Mouse (Mus musculus): ENCODE data around the gene Tex37. TPM values are rescaled to one million over a fixed set of nuclear protein-coding genes. Genes with fewer than 3 reads are reported as not detected.
A peak's percentile ranks its signal among the peaks of the same experiment; 100 is the strongest.

Gene Tex37
- polyA plus RNA-seq, 2 experiments, result not detected

GRCm38 (mm10) chr6:70898166-70898565 is 20.6 kb downstream of the Tex37 start:
- TF ChIP-seq EP300 (IDR thresholded peaks at IDR 0.05; ENCODE audit: low read depth), result no peak
- Histone ChIP-seq H3K9me3 (ENCODE audit: control insufficient read depth, low read length) (no peaks in the 10 kb centered on the region), H3K9ac (replicated peaks) (no peak overlapping the region), H3K4me3 (ENCODE audit: insufficient read depth in 1 of 2, low read depth in 2 of 2, low read length in 2 of 2) (no peak overlapping the region), H3K27ac (no peak overlapping the region), H3K27me3 (ENCODE audit: control insufficient read depth, insufficient read depth, low read length) (no peaks in the 10 kb centered on the region), H3K4me1 (replicated peaks; ENCODE audit: control insufficient read depth in 2 of 2, insufficient read depth in 2 of 2, low read length in 1 of 2) (no peaks in the 10 kb centered on the region), H3K4me2 (ENCODE audit: low read depth) (no peak overlapping the region), H3K36me3 (replicated peaks; ENCODE audit: control insufficient read depth, insufficient read depth, low read depth) (peaks cover 8% of the 10 kb centered on the region)
- no peak for ATAC-seq (ENCODE audit: insufficient read depth)
- DNase-seq (ENCODE audit: low read depth in 3 of 3, low spot score in 3 of 3), result no peak
- 73% methylated on average over 6 of the region's 6 CpGs for WGBS (ENCODE audit: insufficient replicate concordance)

GRCm38 (mm10) chr6:70887993-70888392 is 30.7 kb downstream of the Tex37 start:
- no peaks in the 10 kb centered on the region for H3K4me1 ChIP-seq (replicated peaks; ENCODE audit: control insufficient read depth in 2 of 2, insufficient read depth in 2 of 2, low read length in 1 of 2)
- no peak overlapping the region for H3K4me3 ChIP-seq (ENCODE audit: insufficient read depth in 1 of 2, low read depth in 2 of 2, low read length in 2 of 2)
- no peak for TF ChIP-seq CTCF (IDR thresholded peaks at IDR 0.05; ENCODE audit: low read depth)
- TF ChIP-seq EP300 (IDR thresholded peaks at IDR 0.05; ENCODE audit: low read depth), result no peak
- peaks cover 30% of the 10 kb centered on the region for H3K36me3 ChIP-seq (replicated peaks; ENCODE audit: control insufficient read depth, insufficient read depth, low read depth)
- H3K4me2 ChIP-seq (ENCODE audit: low read depth), result no peak overlapping the region
- H3K9ac ChIP-seq (replicated peaks), result no peak overlapping the region
- H3K27me3 ChIP-seq (ENCODE audit: control insufficient read depth, insufficient read depth, low read length), result no peaks in the 10 kb centered on the region
- H3K27ac ChIP-seq, result no peak overlapping the region
- H3K9me3 ChIP-seq (ENCODE audit: control insufficient read depth, low read length), result no peaks in the 10 kb centered on the region
- ATAC-seq (ENCODE audit: insufficient read depth) (no peak), DNase-seq (ENCODE audit: low read depth in 3 of 3, low spot score in 3 of 3) (no peak)
- 86% methylated on average over 11 of the region's 11 CpGs for WGBS (ENCODE audit: insufficient replicate concordance)

DNA sequence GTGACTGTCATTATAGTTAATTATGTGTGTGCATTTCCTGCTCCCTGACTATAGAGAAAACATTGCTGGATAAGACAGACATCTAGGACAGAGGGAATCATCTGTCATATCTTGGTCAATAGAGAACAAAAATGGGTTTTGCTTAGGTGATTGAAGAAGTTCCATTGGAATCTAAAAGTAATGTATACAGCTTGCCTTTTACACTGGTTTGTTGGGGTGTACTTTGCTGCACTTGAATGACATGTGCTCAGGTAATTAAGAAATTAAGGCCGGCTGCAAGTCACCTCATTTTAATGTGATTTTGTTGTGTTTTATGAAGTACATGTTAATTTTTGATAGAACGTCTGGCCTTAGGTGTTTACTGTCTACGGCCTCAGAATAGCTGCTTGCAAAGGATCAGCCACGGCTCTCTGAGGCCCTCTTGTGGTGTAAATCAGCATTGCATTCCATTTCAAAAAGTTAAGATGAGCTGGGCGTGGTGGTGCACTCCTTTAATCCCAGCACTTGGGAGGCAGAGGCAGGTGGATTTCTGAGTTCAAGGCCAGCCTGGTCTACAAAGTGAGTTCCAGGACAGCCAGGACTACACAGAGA is 37.9 kb downstream of the Tex37 start:
- peaks cover 5% of the 10 kb centered on the region for H3K36me3 ChIP-seq (replicated peaks; ENCODE audit: control insufficient read depth, insufficient read depth, low read depth)
- no peak for TF ChIP-seq EP300 (IDR thresholded peaks at IDR 0.05; ENCODE audit: low read depth)
- TF ChIP-seq CTCF (IDR thresholded peaks at IDR 0.05; ENCODE audit: low read depth), result peak; percentile 92
- no peak; the same call in 1 of the 2 replicates for ATAC-seq (ENCODE audit: insufficient read depth)

GRCm38 (mm10) chr6:70875017-70875416 is 43.7 kb downstream of the Tex37 start:
- H3K27ac ChIP-seq, result no peak overlapping the region
- no peak overlapping the region for H3K4me3 ChIP-seq (ENCODE audit: insufficient read depth in 1 of 2, low read depth in 2 of 2, low read length in 2 of 2)
- 68% methylated on average over 1 of the region's 1 CpGs for WGBS (ENCODE audit: insufficient replicate concordance)
- no peak overlapping the region for H3K4me2 ChIP-seq (ENCODE audit: low read depth)
- H3K4me1 ChIP-seq (replicated peaks; ENCODE audit: control insufficient read depth in 2 of 2, insufficient read depth in 2 of 2, low read length in 1 of 2), result peaks cover 0 to 4% of the 10 kb centered on the region in 2 experiments; a peak in 3 of 4 replicates
- no peak for DNase-seq (ENCODE audit: low read depth in 3 of 3, low spot score in 3 of 3)
- no peak overlapping the region for H3K9ac ChIP-seq (replicated peaks)
- no peaks in the 10 kb centered on the region for H3K36me3 ChIP-seq (replicated peaks; ENCODE audit: control insufficient read depth, insufficient read depth, low read depth)
- H3K27me3 ChIP-seq (ENCODE audit: control insufficient read depth, insufficient read depth, low read length), result no peaks in the 10 kb centered on the region
- H3K9me3 ChIP-seq (ENCODE audit: control insufficient read depth, low read length), result no peaks in the 10 kb centered on the region
- ATAC-seq (ENCODE audit: insufficient read depth), result no peak
- TF ChIP-seq EP300 (IDR thresholded peaks at IDR 0.05; ENCODE audit: low read depth), result no peak
- no peak for TF ChIP-seq CTCF (IDR thresholded peaks at IDR 0.05; ENCODE audit: low read depth)

More for the DNA sequence above, 37.9 kb downstream of the Tex37 start:
- Histone ChIP-seq H3K4me2 (ENCODE audit: low read depth) (no peak overlapping the region), H3K27me3 (ENCODE audit: control insufficient read depth, insufficient read depth, low read length) (no peaks in the 10 kb centered on the region), H3K4me3 (ENCODE audit: insufficient read depth in 1 of 2, low read depth in 2 of 2, low read length in 2 of 2) (no peak overlapping the region), H3K4me1 (replicated peaks; ENCODE audit: control insufficient read depth in 2 of 2, insufficient read depth in 2 of 2, low read length in 1 of 2) (no peaks in the 10 kb centered on the region), H3K9me3 (ENCODE audit: control insufficient read depth, low read length) (no peaks in the 10 kb centered on the region), H3K9ac (replicated peaks) (no peak overlapping the region), H3K27ac (no peak overlapping the region)
- WGBS (ENCODE audit: insufficient replicate concordance), result 12% methylated on average over 5 of the region's 5 CpGs
- DNase-seq (ENCODE audit: low read depth in 3 of 3, low spot score in 3 of 3), result peak; percentile 53 to 59 (median 59)

DNA sequence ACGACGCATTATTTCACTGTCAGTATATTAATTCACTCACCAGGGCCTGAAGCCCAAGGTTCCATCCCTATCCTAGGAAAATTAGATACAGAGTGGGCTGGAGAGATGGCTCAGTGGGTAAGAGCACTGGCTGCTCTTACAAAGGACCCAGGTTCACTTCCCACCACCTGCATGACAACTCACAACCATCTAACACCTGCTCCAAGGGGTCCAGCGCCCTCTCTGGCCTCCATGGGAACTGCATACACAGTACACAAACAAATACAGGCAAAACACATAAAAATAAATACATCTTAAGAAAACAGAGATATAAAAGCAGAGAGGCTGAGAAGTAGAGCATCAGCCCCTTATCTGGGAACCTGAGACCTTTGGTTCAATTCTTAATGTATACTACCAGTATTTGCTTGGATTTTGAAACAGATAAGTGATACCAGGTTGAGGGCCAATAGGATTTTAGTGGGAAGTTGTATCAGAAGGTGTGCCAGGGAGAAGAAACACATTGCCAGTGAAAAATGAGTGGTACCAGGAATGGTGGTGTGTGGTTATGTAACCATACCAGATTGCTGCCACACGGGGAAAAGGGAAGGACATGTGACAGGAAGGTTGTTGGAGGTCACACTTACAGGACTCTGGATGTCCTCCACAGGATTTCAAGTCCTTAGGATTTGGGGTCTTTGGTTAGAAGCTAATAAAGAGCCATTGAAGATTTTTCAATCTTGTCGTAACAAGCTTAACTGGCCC is 44.5 kb downstream of the Tex37 start:
- no peak overlapping the region for H3K9ac ChIP-seq (replicated peaks)
- ATAC-seq (ENCODE audit: insufficient read depth) (no peak), DNase-seq (ENCODE audit: low read depth in 3 of 3, low spot score in 3 of 3) (no peak)
- peak; percentile 68 for TF ChIP-seq CTCF (IDR thresholded peaks at IDR 0.05; ENCODE audit: low read depth)
- TF ChIP-seq EP300 (IDR thresholded peaks at IDR 0.05; ENCODE audit: low read depth), result no peak
- no peaks in the 10 kb centered on the region for H3K27me3 ChIP-seq (ENCODE audit: control insufficient read depth, insufficient read depth, low read length)
- H3K27ac ChIP-seq, result no peak overlapping the region
- no peaks in the 10 kb centered on the region for H3K9me3 ChIP-seq (ENCODE audit: control insufficient read depth, low read length)
- no peak overlapping the region for H3K4me3 ChIP-seq (ENCODE audit: insufficient read depth in 1 of 2, low read depth in 2 of 2, low read length in 2 of 2)
- peaks cover 0 to 4% of the 10 kb centered on the region in 2 experiments; a peak in 3 of 4 replicates for H3K4me1 ChIP-seq (replicated peaks; ENCODE audit: control insufficient read depth in 2 of 2, insufficient read depth in 2 of 2, low read length in 1 of 2)
- H3K4me2 ChIP-seq (ENCODE audit: low read depth), result no peak overlapping the region
- 61% methylated on average over 5 of the region's 5 CpGs for WGBS (ENCODE audit: insufficient replicate concordance)
- H3K36me3 ChIP-seq (replicated peaks; ENCODE audit: control insufficient read depth, insufficient read depth, low read depth), result no peaks in the 10 kb centered on the region

Data from liver, embryonic 14.5 days (tissue).